Mouse (Mus musculus): ENCODE measurements around the gene Upb1.

Upb1 gene

GRCm38 (mm10) chr10:75424498-75424901 lies 23.6 kb downstream of the Upb1 start:
- DNase-seq (ENCODE audit: low read depth, low spot score) = no peak

DNA sequence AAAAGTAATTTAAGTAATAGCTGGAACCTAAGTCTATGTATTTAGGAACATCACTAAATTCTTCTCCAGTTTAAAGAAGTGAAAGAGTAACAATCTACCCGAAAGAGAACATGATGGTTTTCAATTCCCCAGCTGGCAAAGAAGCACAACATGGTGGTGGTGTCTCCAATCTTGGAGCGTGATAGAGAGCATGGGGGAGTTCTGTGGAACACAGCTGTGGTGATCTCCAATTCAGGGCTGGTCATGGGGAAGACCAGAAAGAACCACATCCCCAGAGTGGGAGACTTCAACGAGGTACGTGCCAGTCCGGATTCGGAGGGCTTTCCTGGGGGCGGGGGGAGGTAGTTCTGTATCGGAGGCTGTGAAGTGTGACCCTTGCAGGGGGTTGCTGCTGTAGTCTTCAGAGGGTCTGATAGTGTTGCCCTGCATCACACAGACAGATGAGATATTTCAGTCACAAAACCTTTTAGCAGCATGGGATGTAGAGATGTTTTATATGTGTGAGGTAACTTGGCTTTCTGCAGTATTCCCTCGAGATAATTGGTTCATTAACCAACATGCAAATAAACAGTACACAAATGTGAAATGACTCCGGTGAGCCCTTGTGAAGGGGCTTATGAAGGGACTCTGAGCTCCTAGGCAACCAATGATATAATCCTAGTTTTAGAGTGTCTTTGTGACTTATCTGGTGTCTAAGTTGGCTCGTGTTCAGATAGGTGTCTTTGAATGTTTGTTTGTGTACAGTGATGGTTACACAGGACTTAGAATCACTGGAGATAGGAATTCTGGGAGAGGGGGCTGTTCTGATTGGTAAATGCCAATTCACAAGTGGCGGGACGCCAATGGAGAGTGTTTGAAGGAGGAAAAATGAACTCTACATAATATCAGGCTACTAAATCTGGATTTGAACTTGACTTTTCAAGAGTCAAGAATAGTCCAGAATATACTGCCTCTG lies 27.4 kb downstream of the Upb1 start:
- no peak for DNase-seq (ENCODE audit: low read depth, low spot score)

- DNase-seq (ENCODE audit: low read depth, low spot score) = no peak
Measured at GRCm38 (mm10) chr10:75429004-75429380, 28.1 kb downstream of the Upb1 start.

DNA sequence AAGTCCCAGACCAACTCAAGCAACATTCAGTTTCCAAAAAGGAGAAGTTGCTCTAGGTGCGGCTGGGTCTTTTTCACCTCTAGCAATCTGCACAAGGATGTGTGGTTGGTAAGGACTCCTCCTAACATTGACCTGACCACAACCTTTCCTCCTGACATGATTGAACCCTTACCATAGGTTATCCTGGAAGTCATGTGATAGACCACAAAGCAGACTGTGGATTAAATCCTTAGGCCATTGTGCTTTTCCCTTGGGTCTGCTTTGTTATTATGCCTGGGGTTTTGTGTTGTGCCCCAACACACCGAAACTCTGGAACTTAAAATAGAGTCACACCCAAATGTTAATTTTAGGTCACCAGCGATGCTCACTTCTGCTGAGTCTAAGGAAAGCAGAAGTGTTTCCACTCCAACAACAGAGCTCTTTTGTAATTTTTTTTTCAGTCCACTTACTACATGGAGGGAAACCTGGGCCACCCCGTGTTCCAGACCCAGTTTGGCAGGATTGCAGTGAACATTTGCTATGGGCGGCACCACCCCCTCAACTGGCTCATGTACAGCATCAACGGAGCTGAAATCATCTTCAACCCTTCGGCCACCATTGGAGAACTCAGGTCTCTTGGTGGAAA lies 28.7 kb downstream of the Upb1 start:
- peak; percentile 78 for DNase-seq (ENCODE audit: low read depth, low spot score)

- no peak for DNase-seq (ENCODE audit: low read depth, low spot score)
Measured at GRCm38 (mm10) chr10:75430147-75430537, 29.2 kb downstream of the Upb1 start.

GRCm38 (mm10) chr10:75430633-75431032 lies 29.7 kb downstream of the Upb1 start:
- peak; percentile 32 for DNase-seq (ENCODE audit: low read depth, low spot score)

GRCm38 (mm10) chr10:75436604-75437217 lies 35.8 kb downstream of the Upb1 start:
- DNase-seq (ENCODE audit: low read depth, low spot score) = peak; percentile 74

DNA sequence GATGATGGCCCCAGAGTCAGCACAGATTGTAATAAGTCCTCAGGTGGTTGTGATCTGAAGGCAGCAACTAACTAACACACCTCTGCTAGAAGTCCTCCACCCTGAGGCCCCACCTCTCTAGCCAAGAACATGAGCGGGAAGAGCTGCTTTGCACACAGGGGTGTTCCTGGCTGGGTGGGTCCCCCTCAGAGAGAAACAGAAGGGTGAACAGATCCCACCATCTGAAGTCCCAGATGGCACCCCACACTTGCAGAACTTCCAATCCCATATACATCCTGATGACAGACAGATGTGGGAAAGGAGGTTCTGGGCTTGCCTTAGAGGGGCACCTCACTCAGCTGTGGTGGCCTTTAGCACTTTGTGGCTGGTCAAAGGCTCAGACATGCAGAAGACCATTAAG lies 36.4 kb downstream of the Upb1 start:
- no peak for DNase-seq (ENCODE audit: low read depth, low spot score)

GRCm38 (mm10) chr10:75438132-75438810 lies 37.4 kb downstream of the Upb1 start:
- DNase-seq (ENCODE audit: low read depth, low spot score) = no peak

GRCm38 (mm10) chr10:75439211-75439811 lies 38.4 kb downstream of the Upb1 start:
- DNase-seq (ENCODE audit: low read depth, low spot score) = peak; percentile 63

DNA sequence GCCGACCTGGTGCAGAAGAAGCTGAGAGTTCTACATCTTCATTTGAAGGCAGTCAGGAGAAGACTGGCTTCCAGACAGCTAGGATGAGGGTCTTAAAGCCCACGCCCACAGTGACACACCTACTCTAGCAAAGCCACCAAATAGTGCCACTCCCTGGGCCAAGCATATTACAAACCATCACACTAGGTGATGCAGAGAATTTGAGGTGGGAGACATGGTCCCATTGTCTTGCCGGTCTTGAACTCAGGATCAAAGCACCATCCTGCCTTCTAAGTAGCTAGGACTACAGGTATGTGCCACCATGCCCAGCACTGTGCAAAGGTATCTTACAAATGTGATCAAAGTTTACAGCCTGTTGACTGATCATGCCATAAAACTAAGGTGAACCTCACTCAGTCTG lies 39.8 kb downstream of the Upb1 start:
- no peak for DNase-seq (ENCODE audit: low read depth, low spot score)

GRCm38 (mm10) chr10:75441800-75442199 lies 40.9 kb downstream of the Upb1 start:
- DNase-seq (ENCODE audit: low read depth, low spot score) = no peak

- DNase-seq (ENCODE audit: low read depth, low spot score) = peak; percentile 36
Measured at GRCm38 (mm10) chr10:75443017-75443416, 42.1 kb downstream of the Upb1 start.

DNA sequence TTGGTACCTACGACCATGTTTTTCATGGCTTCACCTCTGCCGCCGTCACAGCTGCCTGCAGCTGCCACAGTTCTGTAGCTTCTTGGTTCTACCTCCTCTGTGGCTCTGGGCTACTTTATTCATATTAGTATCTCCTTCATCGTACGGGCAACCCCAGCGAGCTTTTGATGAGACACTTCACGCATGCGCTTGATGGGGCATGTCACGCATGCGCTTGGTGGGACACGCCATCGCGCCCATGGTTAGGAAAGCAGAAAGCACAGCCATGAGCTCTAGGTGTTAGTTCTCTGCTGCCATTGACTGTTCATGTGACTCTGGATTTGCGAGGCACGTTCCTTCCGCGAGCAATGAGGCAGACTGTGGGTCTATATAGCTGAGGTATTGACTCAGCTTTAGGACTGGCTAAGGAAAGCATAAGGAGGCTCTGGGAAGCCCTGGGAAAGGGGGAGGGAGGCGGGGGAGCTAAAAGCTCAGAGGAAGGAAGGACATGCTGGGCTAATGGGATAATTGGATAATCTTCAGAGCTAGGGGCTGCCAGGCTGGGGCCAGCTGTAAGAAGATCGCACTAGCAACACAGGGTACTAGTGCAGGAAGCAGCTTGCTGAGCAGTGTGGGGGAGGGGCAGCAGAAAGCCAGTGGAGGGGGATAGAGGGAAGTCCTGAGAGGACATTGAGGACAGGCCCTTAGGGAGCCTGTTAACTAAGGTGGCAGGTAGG lies 43.4 kb downstream of the Upb1 start:
- no peak for DNase-seq (ENCODE audit: low read depth, low spot score)

DNA sequence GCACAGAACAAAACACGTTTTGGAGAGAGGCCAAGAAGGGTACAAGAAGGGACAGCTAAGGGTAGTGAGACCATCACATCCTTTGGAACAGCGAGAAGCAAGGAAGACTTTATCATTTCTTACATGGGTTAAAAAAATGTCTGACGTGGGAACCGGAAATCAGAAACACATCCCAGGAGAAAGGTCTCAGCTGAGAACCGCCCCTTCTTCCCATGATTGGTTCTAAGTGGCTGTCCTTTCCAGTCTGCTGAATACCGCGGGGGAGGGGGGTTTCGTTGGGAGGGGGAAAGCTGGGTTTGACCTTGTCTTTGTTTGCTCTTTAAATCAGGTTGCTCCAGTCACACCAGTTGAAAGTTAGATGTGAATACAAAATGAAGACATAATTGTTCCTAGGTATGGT lies 44.1 kb downstream of the Upb1 start:
- DNase-seq (ENCODE audit: low read depth, low spot score) = no peak

GRCm38 (mm10) chr10:75446501-75447083 lies 45.7 kb downstream of the Upb1 start:
- DNase-seq (ENCODE audit: low read depth, low spot score) = no peak

DNA sequence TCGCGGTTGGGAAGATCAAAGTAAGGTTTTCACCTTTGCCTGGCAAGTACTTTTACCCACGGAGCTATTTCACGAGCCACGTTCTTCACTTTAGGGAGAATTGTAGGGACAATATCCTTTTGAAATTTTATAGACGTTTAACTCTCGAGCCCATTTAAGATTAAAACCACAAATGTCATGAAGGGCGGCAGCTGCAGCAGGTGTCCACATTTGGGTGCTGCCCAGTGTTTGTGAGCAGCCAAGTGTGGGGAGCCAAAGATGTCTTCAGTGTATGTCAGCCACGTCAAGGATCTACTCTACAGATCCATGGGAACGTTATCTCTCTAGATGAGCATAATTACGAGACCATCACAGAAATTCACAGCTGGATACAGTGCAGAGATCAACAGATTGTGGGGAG lies 46.6 kb downstream of the Upb1 start:
- DNase-seq (ENCODE audit: low read depth, low spot score) = no peak

DNA sequence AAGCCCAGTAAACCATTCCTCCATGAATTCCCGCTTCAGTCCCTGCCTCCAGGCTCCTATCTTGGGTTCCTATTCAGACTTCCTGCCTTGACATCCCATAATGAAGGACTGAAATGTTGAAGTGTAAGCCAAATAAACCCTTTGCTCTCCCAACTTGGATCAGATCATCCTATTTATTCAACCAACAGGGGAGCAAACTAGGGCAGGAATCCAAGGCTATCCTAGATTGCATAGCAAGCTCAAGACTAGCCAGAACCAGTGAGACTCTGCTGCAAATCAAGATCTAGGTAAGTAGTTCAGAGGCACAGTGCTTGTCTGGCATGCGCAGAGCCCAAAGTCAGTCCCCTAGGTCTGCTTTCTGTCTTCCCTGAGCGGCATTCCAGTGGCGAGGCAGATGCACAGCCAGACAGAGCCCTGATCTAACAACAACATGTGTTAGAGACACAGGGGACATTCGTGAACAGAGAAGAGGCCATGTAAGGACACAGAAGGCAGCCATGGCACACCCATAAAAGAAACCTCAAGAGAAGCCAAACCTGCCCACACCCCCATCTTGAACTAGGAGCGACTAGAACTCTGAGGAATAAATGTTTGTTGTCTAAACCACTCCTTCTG lies 48.0 kb downstream of the Upb1 start:
- no peak for DNase-seq (ENCODE audit: low read depth, low spot score)

- no peak for DNase-seq (ENCODE audit: low read depth, low spot score)
Measured at GRCm38 (mm10) chr10:75450331-75450730, 49.4 kb downstream of the Upb1 start.
